Mouse (Mus musculus): ENCODE results near the gene Fahd1.

The Fahd1 gene

GRCm38 (mm10) chr17:24847386-24847785, 2.8 kb downstream of the Fahd1 start:
- no peak for DNase-seq (ENCODE audit: low spot score in 2 of 2)

DNA sequence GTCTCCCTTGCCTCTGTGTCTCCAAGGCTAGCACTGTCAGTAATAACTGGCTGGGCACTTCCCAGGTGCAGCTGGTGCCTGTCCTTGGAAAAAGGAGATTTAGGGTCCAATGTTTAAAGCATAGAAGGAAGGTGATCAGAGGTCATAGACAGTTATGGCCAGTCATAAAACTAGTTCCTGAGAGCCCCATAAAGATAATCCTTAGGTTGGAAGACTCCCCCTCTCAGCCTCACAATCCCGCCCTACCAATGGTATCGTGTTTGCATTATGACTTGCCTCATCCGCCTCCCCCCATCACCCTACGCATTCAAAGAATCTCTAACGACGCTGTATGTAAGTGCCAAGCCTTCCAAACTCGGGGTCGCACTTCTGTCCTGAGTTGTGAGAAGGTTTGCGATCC, 5.6 kb downstream of the Fahd1 start:
- DNase-seq (ENCODE audit: low spot score in 2 of 2), result no peak

DNA sequence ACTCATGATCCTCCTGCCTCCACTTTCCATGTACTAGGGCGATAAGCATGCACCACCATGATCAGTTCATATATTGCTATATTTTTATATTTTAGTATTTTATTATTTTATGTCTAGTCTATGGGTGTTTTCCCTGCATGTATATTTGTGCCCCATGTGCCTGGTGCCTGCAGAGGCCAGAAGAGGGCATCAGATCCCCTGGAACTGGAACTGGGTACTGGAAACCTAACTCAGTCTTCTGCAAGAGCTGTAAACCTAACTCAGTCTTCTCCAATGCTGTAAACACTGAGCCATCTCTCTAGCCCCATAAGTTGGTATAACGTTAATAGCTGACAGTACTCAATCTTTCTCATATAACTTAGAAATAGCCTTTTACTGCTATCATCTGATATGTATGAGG, 7.5 kb downstream of the Fahd1 start:
- no peak for DNase-seq (ENCODE audit: low spot score in 2 of 2)

DNA sequence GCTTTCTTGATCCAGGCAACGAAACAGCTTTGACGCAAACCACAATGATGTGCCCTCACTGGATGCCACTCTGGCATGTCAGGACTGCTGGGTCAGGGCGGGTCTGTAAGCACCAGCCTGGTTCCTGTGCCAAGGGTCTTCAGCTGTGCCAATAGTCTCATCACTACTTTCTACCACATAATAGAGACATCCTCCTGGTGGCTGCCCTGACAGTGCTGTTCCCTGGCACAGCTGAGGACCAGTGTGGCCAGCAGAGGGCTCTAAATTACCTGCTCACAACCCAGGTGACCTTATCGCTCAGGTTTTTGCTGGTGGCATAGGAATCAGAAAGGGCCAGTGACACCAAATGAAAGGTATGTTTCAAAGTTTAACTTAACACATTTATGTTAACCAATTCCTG, 9.0 kb downstream of the Fahd1 start:
- DNase-seq (ENCODE audit: low spot score in 2 of 2), result no peak

DNA sequence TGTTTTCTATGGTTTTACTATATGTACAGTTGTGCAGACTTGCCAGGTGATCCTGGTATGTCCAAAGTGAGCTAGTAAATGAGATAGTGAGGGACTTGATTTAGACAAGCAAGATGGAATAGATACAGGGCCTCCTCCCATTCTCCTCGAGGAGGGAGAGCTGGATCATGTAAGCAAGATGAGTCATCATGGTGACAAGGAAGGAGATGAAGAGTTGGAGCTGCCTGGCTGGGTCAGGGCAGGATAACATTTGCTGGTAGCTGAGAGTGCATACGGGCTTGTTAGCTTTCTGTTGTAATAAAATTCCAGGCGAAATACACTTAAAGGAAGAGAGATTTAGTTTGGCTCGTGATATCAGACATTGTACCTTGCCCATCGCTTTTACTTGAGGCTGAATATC, 9.8 kb downstream of the Fahd1 start:
- DNase-seq (ENCODE audit: low spot score in 2 of 2), result no peak

DNA sequence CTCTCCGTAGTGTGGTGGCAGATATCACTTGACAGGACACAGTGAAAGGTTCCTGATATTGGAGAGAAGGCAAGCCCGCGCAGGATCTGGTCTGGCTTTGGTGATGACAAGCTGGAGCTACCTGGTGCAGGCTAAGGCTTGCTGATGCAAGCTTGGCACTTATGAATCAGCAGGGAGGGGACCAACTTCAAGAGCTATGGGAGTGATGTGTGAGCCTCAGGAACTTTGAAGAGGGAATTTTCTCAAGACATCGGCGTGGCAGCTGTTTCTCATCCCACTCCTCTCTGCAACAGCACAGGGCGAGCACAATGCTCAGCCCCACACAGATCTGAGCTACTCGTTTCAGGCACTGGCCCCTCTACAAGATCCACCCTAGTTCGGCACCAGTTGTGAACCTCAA, 10.3 kb downstream of the Fahd1 start, which contains the start of gene Hagh:
TSS of gene Hagh (plus strand) at position 302 of the 400 bp plus-strand sequence.
- peak in 1 of 2 experiments; percentile 9 for DNase-seq (ENCODE audit: low spot score in 2 of 2)

DNA sequence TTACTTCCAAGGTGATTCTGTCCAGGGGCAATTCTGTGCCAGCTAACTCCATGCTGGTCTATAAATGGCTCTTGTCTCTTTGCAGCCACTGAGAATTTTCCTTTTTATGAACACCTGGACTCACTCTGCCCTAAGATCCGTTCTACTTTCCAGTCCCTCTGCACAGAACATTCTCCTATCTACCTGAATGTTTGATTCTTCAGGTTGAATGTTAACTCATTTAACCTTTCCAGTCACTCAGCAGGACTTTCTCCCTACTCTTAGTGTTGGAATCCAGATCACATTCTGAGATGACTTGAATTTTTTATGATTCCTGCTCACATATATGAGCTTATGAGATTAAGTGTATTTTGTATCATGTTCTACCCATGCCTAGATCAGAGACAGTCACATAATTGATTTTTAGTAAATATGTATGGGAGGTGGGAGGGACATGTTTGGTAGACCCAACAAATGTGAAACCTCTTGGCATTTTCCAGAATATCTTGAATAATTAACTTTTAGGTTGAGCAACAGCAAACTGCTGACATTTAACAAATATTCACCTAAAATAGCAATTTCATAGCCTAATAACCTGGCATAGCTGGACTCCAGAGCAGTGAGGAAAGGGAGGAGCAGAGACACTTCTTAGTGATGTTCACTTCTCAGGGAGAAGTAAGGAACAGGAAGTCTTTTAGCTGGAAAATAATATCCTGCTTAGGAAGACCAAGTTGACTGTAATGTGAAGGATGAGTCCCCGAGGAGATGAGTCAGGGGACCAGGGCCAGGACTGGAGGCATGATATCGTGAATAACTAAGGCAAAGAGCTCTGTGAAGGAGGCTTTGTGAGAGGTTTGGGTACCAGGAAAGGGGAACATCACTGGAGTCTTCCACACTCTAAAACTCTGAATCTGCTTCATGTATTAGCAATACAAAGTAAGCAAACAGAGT, 28.5 kb downstream of the Fahd1 start:
- no peak for DNase-seq (ENCODE audit: low spot score in 2 of 2)

GRCm38 (mm10) chr17:24819469-24819868, 30.7 kb downstream of the Fahd1 start:
- DNase-seq (ENCODE audit: low spot score in 2 of 2), result no peak

GRCm38 (mm10) chr17:24818172-24818571, 32.0 kb downstream of the Fahd1 start:
- no peak for DNase-seq (ENCODE audit: low spot score in 2 of 2)

GRCm38 (mm10) chr17:24817503-24817902, 32.7 kb downstream of the Fahd1 start:
- DNase-seq (ENCODE audit: low spot score in 2 of 2), result no peak

DNA sequence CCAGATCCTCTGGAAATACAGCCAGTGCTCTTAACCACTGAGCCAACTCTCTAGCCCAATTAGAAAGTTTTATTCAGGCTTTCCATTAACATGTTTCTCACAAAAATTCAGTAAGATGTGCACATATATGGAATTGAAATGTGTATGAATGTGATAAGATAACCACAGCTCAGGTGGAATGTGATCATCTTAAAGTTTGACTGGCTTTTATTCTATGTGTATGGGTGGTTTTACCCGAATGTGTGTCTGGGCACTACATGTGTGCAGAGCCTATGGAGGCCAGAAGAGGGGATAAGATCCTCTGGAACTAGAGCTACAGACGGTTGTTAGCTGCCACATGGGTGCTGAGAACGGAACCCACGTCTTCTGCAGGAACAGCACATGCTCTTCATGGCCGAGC, 34.9 kb downstream of the Fahd1 start:
- no peak for DNase-seq (ENCODE audit: low spot score in 2 of 2)

- no peak for DNase-seq (ENCODE audit: low spot score in 2 of 2)
Observed at GRCm38 (mm10) chr17:24812215-24812614, 37.9 kb downstream of the Fahd1 start.

- no peak for DNase-seq (ENCODE audit: low spot score in 2 of 2)
Observed at GRCm38 (mm10) chr17:24811211-24811610, 39.0 kb downstream of the Fahd1 start.

GRCm38 (mm10) chr17:24803952-24804951, 45.9 kb downstream of the Fahd1 start, which contains the start of gene Meiob:
Gene Meiob, plus strand, starts transcription at chr17:24804289.
- DNase-seq (ENCODE audit: low spot score in 2 of 2), result peak in 1 of 2 experiments; percentile 5

GRCm38 (mm10) chr17:24800524-24800923, 49.6 kb downstream of the Fahd1 start:
- no peak for DNase-seq (ENCODE audit: low spot score in 2 of 2)

DNA sequence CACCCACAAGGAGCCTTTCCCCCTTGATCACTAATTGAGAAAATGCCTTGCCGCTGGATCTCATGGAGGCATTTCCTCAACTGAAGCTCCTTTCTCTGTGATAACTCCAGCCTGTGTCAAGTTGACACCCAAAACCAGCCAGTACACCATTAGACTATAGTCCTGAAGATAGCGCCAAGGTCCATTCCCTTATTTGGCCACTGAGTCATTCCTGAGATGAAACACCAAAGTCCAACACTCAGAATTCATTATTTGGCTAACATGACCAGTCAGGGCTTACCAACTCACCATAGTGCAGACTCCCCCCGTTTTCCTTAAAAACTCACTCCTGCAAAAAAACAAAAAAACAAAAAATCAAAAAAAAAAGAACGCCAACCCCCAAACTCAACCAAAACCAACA, 50.7 kb downstream of the Fahd1 start:
- DNase-seq (ENCODE audit: low spot score in 2 of 2), result no peak

All from frontal cortex, postnatal 36 days (tissue).